Mouse (Mus musculus) stomach, postnatal 0 days (tissue): ENCODE results near the gene Cacna1i.

Experiments
- CTCF ChIP-seq: IDR thresholded peaks from 2 replicates; pipeline ENCODE4 v1.5.1; 2016; ENCODE audit warnings: antibody characterized with exemption, low read depth, mild to moderate bottlenecking, moderate library complexity
- EP300 ChIP-seq: optimal IDR thresholded peaks from 2 replicates; pipeline ENCODE3; 2016; ENCODE audit warnings: antibody characterized with exemption

- TF ChIP-seq CTCF = no peak
- no peak for TF ChIP-seq EP300
Measured at GRCm38 (mm10) chr15:80304188-80304587, 17.1 kb downstream of the Cacna1i start.
